Mouse (Mus musculus) midbrain, postnatal 0 days (tissue): ENCODE results near the gene Dcx. TPM values are rescaled to one million over a fixed set of nuclear protein-coding genes. Genes with fewer than 3 reads are reported as not detected.

Source experiments
- ATAC-seq: fragments of 200-750 bp; cut with Nextera tagmentation; 2 replicates; pipeline ENCODE4 v1.8.0; 2017; ENCODE audit warnings: moderate number of reproducible peaks, mild to moderate bottlenecking, moderate TSS enrichment, moderate library complexity; ENCODE audit not compliant: low FRiP score
- DNase-seq: peaks from one replicate; pipeline ENCODE4 v3.0.0-alpha.2; 2015; ENCODE audit warnings: low spot score
- H3K27ac ChIP-seq: fragments of 300-500 bp; sonication (generic); 2 replicates; pipeline ENCODE4 v1.5.1; 2014; ENCODE audit warnings: low read depth, mild to moderate bottlenecking, low read length, mixed read lengths
- H3K27me3 ChIP-seq: fragments of 300-500 bp; sonication (generic); 2 replicates; pipeline ENCODE4 v1.6.1; 2014; ENCODE audit warnings: low read length, control low read depth, mixed read lengths; ENCODE audit not compliant: insufficient read depth
- H3K36me3 ChIP-seq: fragments of 300-500 bp; sonication (generic); 2 replicates; pipeline ENCODE4 v1.6.1; 2014; ENCODE audit warnings: low read length, control low read depth, mixed read lengths; ENCODE audit not compliant: insufficient read depth
- H3K4me1 ChIP-seq: fragments of 300-500 bp; sonication (generic); 2 replicates; pipeline ENCODE4 v1.6.1; 2014; ENCODE audit warnings: mild to moderate bottlenecking, control low read depth, antibody characterized with exemption, low read length, mixed read lengths; ENCODE audit not compliant: insufficient read depth
- H3K4me2 ChIP-seq: fragments of 300-500 bp; sonication (generic); 2 replicates; pipeline ENCODE4 v1.6.1; 2014; ENCODE audit warnings: low read depth, mild to moderate bottlenecking, low read length, mixed read lengths; ENCODE audit not compliant: poor library complexity, severe bottlenecking
- H3K4me3 ChIP-seq: fragments of 300-500 bp; sonication (generic); 2 replicates; pipeline ENCODE4 v1.5.1; 2014; ENCODE audit warnings: low read depth, mild to moderate bottlenecking, low read length, moderate library complexity
- H3K9ac ChIP-seq: fragments of 300-500 bp; sonication (generic); replicated peaks from 2 replicates; pipeline ENCODE4 v1.6.1; 2014; ENCODE audit warnings: mild to moderate bottlenecking, low read length, moderate library complexity, mixed read lengths; ENCODE audit not compliant: poor library complexity, severe bottlenecking
- H3K9me3 ChIP-seq: fragments of 300-500 bp; sonication (generic); 2 replicates; pipeline ENCODE4 v1.6.1; 2016; ENCODE audit warnings: low read length, control low read depth
- CTCF ChIP-seq: IDR thresholded peaks from 2 replicates; pipeline ENCODE4 v1.5.1; 2016; ENCODE audit warnings: antibody characterized with exemption, mild to moderate bottlenecking
- WGBS: fragments of 180-500 bp; shearing (Covaris S2); extraction: QIAGEN DNeasy Blood & Tissue Kit; methylation state at CpG from one replicate; pipeline ENCODE4 v1.1.7; 2014; 5-methylcytosine and 5-hydroxymethylcytosine counted together
- polyA plus RNA-seq: library from polyadenylated mRNA; unstranded; fragments of >200 nt; fragmentation: Nextera tagmentation; extraction: Ambion mirVana; gene quantifications from 2 replicates; pipeline ENCODE4 v1.2.1, GENCODE M21; 2015
- total RNA-seq: library from RNA; depleted of rRNA; stranded (reverse); fragments of >200 nt; gene quantifications from 2 replicates; pipeline ENCODE4 v1.2.3, GENCODE M21; 2014

Gene Dcx
- total and polyA plus RNA-seq, 2 experiments from 2014 or later = 134 to 245 TPM

GRCm38 (mm10) chrX:143867129-143867664 lies 65.9 kb downstream of the Dcx start:
- Histone ChIP-seq H3K9ac (no peak overlapping the region), H3K4me1 (no peaks in the 10 kb centered on the region), H3K36me3 (no peaks in the 10 kb centered on the region), H3K27ac (no peak overlapping the region), H3K9me3 (no peaks in the 10 kb centered on the region), H3K4me2 (no peak overlapping the region), H3K4me3 (no peak overlapping the region), H3K27me3 (no peaks in the 10 kb centered on the region)
- ATAC-seq (no peak), DNase-seq (no peak)
- WGBS = 76% methylated on average over 5 of the region's 5 CpGs
- TF ChIP-seq CTCF = no peak

GRCm38 (mm10) chrX:143851351-143851750 lies 81.8 kb downstream of the Dcx start:
- Histone ChIP-seq H3K4me1 (no peaks in the 10 kb centered on the region), H3K4me2 (no peak overlapping the region), H3K4me3 (no peak overlapping the region), H3K9me3 (no peaks in the 10 kb centered on the region), H3K27ac (no peak overlapping the region), H3K27me3 (no peaks in the 10 kb centered on the region), H3K36me3 (no peaks in the 10 kb centered on the region), H3K9ac (no peak overlapping the region)
- ATAC-seq (no peak), DNase-seq (no peak)
- WGBS = 80% methylated on average over 3 of the region's 3 CpGs
- no peak for TF ChIP-seq CTCF

GRCm38 (mm10) chrX:143849969-143850368 lies 83.1 kb downstream of the Dcx start:
- TF ChIP-seq CTCF = no peak
- H3K4me3 ChIP-seq = no peak overlapping the region
- DNase-seq (no peak), ATAC-seq (no peak)
- H3K36me3 ChIP-seq = no peaks in the 10 kb centered on the region
- H3K4me2 ChIP-seq = no peak overlapping the region
- H3K27me3 ChIP-seq = no peaks in the 10 kb centered on the region
- H3K9me3 ChIP-seq = no peaks in the 10 kb centered on the region
- no peak overlapping the region for H3K9ac ChIP-seq
- H3K27ac ChIP-seq = no peak overlapping the region
- 82% methylated on average over 3 of the region's 3 CpGs for WGBS
- no peaks in the 10 kb centered on the region for H3K4me1 ChIP-seq

GRCm38 (mm10) chrX:143846637-143847036 lies 86.5 kb downstream of the Dcx start:
- no peak for ATAC-seq

GRCm38 (mm10) chrX:143827212-143827611 lies 105.9 kb downstream of the Dcx start, which contains the start of gene Capn6:
Gene Capn6, minus strand, starts transcription at chrX:143827414.
- H3K4me1 ChIP-seq = no peaks in the 10 kb centered on the region
- no peak within 1 kb of the TSS for H3K9ac ChIP-seq
- H3K4me3 ChIP-seq = no peak within 1 kb of the TSS
- H3K36me3 ChIP-seq = no peaks in the 10 kb centered on the region
- no peaks in the 10 kb centered on the region for H3K9me3 ChIP-seq
- no peaks in the 10 kb centered on the region for H3K27me3 ChIP-seq
- H3K27ac ChIP-seq = no peak within 1 kb of the TSS
- ATAC-seq (no peak), DNase-seq (no peak)
- H3K4me2 ChIP-seq = no peak within 1 kb of the TSS
- TF ChIP-seq CTCF = no peak
- WGBS = 54% methylated on average over 4 of the region's 4 CpGs

More at GRCm38 (mm10) chrX:143846637-143847036, 86.5 kb downstream of the Dcx start:
- Histone ChIP-seq H3K4me2 (no peak overlapping the region), H3K36me3 (no peaks in the 10 kb centered on the region), H3K27me3 (no peaks in the 10 kb centered on the region), H3K27ac (no peak overlapping the region), H3K9ac (no peak overlapping the region), H3K4me1 (no peaks in the 10 kb centered on the region), H3K9me3 (no peaks in the 10 kb centered on the region), H3K4me3 (no peak overlapping the region)
- TF ChIP-seq CTCF = no peak
- no peak for DNase-seq
- 76% methylated on average over 3 of the region's 3 CpGs for WGBS

GRCm38 (mm10) chrX:143826521-143826920 lies 106.6 kb downstream of the Dcx start:
- Histone ChIP-seq H3K4me2 (no peak overlapping the region), H3K4me1 (no peaks in the 10 kb centered on the region), H3K4me3 (no peak overlapping the region), H3K9ac (no peak overlapping the region), H3K27me3 (no peaks in the 10 kb centered on the region), H3K36me3 (no peaks in the 10 kb centered on the region), H3K9me3 (no peaks in the 10 kb centered on the region), H3K27ac (no peak overlapping the region)
- DNase-seq = no peak
- 70% methylated on average over 4 of the region's 4 CpGs for WGBS
- ATAC-seq = no peak
- TF ChIP-seq CTCF = no peak
